Mouse (Mus musculus): ENCODE measurements at regions not wholly inside any gene's neighbourhood (a gene's known extent, or its start where the extent isn't known, plus 50 kb on each side); places are given as distances from the start of the nearest gene placed in this dataset.

DNA sequence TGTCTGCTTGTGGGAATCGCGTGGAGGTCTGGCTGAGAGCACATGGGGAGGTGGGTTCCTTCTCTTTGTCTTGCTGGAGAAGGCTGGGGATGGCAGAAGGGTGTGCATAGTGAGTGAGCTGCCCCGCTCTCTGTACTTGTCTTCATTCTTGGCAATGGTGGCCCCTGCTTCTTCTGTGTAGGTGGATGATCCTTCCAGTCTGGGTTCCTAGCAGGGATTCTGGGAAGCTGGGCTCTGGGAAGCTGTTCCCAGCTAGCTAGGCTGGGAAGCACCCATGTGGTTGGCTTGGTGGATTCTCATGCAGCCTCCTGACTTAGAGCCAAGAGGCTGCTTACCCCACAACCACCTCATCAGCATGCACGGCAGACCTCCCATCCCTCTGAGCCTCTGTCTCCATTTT, 156.6 kb downstream of the 9530068E07Rik start:
- DNase-seq, result no peak

DNA sequence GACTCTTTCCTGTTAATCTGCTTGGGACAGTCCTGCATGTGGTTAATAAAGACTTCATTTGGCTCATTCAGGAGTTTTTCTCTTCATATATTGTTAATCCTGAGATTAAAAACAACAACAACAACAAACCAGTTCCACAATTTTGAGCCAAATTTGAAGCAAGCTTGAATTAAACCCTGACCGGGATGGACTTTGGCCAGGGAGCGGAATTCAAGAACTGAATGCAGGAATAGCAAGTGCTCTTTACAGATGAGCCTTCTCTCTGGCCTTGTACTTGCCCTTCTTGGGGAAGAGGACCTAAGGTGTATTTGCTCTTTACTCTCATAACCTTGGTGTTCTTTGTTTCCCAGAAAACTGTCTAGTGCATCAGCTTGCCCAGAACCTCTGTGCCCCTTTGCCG, 161.6 kb downstream of the 9530068E07Rik start:
- DNase-seq, result no peak

DNA sequence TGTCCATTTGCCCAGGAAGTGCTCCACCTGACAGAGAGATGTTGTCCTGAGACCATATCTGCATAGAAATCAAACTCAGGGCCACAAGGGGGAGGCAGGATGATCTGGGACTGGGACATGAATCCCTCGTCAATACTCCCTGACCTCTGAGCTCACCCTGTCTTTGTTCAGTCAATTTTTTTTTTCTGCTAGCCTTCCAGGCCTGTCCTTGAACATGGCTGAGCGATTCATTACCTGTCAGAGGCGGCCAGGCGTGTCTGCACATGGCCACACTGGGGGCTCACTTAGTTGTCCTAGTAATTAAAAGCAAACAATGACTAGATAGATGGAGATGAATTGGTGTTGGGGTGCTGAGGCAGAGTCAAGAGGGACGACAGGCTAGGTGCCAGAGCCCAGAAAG, 162.6 kb downstream of the 9530068E07Rik start:
- DNase-seq, result no peak

DNA sequence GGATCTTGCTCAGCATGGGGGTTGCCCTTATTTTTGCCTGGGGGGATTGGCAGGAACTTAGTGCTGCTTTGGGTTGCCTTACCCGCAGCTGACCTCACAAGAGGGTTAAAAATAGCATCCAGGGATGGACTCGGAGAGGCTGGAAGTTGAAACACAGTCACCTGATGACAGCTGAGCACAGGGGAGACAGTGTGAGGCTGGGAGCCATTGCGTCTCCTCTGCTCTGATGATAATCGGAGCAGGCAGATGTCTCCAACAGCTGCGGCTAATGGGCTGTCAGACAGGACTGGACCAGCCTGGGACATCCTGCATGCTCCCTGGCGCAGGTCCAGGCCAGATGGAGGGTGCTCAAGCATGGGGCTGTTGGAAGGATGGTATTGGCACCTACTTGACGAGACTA, 165.1 kb downstream of the 9530068E07Rik start:
- no peak for DNase-seq

DNA sequence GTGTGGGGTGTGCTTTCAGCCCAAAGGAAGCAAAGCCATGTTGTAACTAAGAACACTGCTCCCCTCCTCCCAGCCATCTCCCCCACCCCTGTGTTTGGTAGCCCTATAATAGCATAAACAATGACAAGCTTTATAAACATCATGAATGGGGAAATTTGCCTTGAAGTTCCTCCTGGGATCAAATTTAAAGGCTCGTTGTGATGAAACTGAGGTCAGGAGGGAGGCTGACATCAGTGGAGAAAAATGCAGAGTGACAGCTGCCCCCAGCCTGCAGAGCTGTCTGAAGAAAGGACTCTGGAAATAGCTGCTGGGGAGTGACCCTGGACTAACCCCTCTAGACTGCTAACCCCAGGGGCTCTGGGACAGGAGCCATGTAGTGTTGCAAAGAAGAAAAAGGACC, 169.2 kb downstream of the 9530068E07Rik start:
- no peak for DNase-seq

DNA sequence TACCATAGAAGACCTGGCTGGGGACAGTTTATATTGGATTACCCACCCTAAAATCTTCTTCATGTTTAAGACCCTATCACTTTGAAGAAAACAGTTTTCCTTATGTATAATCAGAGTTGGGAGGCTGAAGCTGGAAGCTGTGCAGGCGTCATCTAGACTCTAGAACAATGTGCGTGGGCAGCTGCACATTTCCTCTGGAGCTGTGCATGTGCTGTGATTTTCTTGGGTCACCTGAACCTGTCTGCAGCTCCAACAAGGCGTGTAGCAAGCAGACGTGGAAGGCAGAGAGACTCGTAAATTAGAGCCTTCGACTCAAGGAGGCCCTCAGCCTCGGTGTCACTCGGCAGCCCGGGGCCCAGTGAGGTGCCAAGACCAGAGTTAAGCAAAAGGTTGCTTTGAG, 169.8 kb downstream of the 9530068E07Rik start:
- DNase-seq, result no peak

DNA sequence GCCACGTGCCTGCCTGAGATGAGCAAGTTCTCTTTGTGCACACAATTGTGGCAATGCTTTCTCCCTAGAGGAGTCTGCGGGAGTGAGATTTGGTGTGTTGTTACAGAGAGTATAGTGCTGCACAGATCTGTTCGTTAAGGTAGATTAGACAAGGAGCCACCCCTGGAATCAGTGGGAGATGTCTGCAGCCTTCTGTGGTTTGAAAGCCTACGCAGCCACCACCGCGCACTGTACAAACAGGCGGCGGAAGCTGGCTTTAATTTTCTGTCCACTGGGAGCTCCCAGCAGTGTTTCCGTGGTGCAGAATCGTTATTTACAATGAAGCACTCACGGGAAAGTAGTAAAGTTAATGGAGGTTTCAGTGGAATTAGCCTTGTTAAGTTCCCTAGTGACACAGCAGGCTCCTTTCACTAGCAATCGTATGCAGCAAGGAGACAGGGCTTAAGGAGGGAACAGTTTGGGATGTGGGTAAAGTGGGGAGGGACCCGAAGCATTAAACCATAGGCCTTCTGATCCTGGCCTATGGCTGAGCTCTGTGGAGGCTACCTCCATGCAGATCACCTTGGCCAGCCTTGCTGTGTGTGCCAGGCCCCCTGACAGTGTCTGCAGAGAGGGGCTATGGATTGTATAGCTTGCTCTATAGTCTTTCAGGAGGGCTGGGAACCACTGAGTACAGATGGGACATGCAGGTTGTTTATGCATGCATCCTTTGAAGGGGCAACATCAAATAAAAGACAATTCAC, 171.9 kb downstream of the 9530068E07Rik start:
- no peak for DNase-seq

DNA sequence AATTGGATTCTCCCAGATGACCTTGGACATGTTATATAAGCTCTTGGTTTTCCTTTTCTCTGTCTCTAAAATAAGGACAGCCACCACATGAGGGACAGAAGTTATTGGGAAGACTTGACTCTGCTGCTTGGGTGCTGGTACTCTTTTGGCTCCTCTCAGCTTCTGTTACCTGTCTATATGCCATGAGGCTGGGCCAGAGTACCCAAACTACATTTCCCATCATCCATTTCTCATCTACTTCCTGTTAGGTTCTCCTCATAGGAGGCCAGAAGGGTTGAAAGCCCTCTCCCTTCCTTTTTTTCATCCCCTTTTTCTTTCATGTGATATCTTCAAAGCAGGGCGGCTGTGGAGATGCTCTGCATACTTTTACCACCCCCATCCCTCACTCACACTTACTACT, 172.6 kb downstream of the 9530068E07Rik start:
- DNase-seq, result no peak

DNA sequence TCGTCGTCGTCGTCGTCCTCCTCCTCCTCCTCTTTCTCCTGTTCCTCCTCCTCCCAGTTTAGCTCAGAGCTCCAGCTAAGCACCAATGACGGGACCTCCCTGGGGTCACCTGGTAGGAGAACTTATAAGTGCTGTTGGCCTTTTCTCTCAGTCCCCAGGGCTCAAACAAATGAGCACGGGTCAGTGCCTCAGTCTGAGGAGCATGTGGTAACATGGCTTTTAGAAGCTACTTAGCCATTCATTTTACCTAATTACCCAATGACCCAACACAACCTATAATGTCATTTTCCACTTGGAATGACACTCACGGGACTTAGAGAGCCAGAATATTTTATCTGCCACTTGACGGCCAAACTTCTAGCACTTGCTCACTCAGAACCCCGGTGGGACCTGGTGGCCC, 173.5 kb downstream of the 9530068E07Rik start:
- no peak for DNase-seq

DNA sequence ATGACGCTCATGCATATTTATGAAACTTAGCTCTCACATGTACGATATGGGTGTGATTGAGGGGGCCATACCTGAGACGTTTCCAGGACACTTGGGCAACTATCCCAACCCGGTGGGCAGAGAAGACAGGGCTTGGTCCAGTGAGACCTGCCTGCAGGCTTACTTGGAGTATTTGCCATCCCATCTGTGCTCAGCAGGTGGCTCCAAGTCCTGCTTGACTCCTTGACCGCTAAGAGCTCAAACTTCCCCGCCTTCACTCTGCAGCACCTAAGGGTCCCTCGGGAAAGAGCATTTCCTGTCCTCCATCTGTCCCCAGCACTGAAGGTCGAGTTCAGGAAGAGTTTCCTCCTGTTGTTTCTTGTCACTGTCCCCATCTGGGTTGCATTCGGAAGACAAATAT, 182.2 kb downstream of the 9530068E07Rik start:
- no peak for DNase-seq

DNA sequence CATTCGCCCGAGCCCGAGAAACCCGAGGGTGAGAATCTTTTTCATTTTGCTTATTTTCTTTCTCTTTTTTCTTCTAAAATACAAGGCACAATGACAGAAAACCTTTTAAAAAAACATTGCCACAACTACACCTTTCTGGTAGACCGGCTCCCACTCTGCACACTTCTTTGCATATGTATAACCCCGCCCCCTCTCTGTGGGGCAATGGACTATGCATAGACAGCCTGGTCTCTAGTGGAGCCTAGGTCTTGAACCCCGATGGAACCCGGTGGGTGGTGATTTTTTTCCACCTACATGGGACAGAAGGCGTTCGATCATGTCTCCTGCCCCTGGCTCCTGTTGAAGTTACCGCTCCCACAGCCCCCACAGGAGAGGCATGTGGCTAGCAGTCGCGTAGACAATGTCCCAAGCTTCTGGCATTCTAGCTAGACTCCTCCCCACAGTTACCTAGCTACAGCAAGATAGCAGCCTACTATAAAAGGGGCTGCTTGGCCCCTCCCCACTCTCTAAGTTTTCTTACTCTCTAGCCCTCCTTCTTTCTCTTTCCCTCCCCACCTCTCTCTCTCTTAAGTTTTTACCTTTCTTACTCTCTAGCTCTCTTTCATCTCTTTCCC, 183.6 kb downstream of the 9530068E07Rik start:
- DNase-seq, result no peak

DNA sequence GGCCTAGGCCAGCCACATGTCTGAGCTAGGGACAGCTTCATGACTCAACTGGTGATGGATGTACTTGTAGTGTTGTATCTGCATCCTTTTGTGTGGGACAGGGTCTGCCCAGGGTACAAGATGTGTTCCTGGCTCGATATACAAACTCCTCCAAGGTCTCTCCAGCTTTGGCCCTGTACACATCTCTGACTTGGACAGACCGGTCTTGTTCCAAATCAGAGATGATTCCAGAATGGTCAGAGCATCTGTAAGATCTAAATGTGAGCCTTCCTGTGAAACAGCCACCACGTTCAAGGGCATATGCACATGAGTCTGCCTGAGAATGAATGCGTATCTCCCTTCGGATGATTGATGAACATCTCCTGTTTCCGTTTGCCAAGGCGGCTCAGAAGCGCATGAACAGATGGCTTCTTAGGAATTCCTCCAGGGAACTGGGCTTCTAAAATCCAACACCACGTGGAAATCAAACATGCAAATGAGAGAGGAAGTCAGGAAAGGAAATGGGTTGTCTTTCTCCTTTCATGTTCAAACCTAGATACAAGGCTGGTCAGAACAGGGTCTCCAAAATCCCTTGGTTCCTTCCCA, 172.7 kb upstream of the Fstl4 start:
- DNase-seq, result no peak

DNA sequence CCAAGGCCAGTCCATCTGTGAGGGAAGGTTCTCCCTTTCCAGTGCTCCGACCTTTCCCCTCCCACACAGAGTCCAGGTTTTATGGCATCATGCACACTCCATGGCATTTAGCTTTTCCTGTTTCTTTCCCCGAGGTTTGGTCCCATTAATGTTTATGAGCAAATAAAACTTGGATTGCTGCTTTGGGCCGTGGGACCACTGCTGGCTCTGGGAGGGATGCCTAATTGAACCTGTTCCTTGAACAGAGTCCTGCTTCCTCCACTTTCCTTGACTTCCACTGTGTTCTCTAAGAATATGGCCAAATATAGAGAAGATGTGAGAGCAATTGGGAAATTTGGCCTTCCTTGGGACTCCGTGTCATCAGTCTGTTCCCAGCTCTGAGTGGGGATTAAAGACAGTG, 170.3 kb upstream of the Fstl4 start:
- no peak for DNase-seq

DNA sequence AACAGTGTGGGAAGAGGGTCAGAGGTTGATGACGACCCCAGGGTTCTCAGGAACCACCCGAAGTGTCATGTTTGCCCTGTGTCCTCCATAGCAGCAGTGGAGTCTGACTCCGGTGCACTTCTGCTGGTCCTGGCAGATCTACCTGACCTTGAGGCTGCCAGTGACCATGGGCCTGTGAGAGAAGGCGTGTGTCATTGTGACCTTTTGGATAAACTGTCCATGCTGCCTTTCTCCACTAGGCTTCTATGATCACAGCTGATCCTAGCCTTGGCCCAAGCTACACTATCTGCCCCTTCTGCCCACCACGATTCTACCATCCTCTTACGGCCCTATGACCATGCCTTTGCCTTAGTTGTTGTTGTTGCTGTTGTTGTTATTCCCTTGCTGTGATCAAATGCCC, 163.2 kb upstream of the Fstl4 start:
- no peak for DNase-seq

DNA sequence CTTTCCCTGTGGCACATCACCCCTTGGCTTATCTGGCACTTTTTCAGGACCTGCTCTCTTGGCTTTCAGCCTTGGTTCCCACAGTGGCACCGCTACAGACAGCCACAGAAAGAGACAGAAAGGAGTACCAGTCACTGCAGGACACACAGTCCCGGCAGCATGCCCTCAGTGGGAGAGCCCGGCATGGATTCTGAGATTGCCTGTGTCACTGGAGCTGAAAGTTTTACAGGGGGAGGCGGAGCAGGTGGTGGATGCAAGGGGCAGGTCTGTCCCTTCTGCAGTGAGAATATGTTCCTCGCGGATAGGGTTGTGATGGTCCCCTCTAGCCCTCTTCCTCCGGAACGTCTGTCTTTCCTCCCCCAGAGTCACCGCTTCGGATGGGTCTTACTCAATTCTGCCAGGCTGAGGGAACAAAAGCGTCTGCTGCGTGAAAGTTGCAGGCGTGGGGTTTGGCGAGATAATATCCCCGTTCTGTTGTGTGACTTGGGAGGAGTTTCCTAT, 162.3 kb upstream of the Fstl4 start:
- DNase-seq, result no peak

DNA sequence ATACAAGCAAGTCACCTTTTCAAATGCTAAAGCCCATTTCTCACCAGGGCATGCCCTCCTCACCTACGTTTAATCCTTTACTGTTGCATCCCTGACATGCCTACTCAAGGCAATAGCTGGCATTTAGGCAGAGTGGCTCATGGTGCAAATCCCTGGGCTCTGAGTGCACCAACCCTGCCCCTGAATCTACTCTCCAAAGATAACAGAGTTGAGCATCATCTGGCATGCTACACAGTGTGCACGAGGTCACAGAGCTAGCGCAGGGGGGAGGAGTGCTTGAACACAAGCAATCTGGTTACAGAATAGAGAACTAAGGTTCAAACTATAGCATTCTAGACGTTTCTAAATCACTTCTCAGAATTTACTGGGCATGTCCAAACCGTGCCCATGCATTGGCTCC, 161.6 kb upstream of the Fstl4 start:
- DNase-seq, result no peak

DNA sequence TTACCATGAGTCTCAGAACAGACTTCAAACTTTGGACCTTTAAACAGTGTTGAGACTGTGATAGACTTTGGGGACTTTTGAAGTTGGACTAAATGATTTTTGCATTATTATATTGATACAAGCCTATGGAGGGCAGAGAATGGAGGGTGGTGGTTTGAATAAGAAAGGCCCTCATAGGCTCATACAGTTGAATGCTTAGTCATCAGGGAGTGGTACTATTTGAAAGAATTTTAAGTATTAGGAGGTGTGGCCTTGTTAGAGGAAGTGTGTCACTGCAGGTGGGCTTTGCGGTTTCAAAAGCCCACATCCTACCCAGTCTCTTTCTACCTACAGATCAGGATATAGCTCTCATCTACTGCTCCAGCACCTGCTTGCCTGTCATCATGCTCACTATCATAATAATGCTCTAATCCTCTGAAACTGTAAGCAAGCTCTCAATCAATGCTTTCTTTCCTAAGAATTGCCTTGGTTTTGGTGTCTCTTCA, 153.7 kb upstream of the Fstl4 start:
- peak in 1 of 2 experiments; percentile 8 for DNase-seq

DNA sequence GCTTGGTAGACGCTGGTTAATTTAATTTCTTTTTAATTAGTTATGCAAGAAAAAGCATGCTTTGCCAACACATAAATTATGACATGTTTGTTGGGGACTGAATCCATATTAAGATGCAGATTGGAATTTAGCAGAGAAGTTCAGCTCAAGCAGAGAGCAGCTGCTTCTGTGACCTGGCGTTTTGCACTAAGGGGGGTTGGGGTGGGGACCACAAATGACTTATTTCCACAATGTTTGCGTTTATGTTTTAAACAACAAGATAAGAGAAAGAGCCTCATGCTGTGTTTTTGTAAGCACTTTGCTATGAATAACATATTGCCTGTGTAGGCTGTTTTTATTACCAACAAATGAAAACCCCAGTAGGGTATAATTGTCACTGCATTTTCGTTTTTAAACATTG, 148.8 kb upstream of the Fstl4 start:
- no peak for DNase-seq

DNA sequence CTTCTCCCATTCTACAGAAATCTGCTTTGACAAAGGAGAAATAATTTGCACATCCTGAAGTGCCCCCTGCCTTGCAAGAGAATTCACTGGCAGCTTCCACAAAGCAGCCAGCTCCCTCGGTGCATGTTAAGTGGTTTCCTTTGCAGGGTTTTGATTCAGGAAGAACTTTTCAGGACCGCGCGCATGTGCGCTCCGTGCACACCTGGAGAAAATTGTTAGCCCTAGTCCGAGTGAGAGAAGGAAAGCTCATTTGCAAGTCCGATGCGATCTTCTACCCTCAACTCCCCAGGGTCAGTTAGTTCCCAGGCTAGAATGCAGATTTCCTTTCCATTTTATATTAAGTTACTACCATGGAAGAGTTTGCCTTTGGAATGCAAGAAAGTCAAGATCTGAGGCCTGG, 145.8 kb upstream of the Fstl4 start:
- no peak for DNase-seq

DNA sequence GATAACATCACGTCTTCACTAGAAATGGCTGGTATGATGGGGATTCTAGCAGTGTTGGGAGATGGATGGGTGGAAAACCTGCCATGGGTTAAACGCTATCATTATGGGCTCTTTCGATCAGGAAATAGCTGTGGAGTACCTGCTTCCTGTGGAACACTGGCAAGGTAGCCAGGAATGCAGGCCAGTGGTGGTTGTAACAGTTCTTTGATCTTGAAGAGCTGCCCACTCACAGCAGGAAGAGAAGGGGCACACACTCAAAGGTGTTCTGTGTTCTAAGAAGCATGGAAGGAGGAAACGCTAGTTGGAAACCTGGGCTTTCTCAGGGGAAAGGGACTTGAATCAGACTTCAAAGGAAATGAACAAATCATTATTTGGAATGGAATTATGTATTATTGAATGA, 141.6 kb upstream of the Fstl4 start:
- no peak for DNase-seq

DNA sequence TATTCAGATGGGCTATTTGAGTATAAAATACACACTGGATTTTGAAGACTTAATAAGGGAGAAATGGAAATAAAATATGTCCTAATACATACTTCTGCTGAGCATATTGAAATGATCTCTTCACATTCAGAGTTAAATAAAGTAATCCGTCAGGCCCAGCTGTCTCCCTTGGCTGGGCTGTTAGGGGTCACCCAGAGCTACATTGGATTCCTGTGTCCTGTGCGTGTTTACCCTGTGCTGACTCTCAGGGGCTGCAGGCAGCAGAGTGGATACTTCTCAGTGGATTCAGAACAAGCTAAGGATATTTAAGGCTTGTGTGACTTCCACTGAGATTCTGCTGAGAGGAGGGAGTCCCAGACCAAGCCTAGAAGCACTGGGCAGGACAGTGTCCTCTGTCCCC, 135.6 kb upstream of the Fstl4 start:
- no peak for DNase-seq

DNA sequence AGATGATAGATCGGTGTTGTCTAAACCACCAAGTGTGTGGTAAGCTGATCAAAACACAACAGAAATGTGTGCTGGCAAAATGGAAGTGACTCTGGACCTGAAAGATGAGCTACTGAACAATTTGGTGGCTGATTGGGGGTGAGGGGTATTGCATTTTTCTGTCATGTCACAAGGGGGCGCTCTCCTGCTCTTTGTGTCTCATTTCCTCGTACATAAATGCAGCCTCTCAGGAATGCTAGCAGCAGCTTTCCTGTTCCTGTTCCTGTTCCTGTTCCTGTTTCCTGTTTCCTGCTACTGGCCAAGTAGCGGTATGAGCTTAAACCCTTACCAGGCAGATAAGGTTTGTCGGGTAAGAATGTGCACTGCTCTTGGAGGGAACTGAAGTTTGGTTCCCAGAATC, 134.7 kb upstream of the Fstl4 start:
- no peak for DNase-seq

DNA sequence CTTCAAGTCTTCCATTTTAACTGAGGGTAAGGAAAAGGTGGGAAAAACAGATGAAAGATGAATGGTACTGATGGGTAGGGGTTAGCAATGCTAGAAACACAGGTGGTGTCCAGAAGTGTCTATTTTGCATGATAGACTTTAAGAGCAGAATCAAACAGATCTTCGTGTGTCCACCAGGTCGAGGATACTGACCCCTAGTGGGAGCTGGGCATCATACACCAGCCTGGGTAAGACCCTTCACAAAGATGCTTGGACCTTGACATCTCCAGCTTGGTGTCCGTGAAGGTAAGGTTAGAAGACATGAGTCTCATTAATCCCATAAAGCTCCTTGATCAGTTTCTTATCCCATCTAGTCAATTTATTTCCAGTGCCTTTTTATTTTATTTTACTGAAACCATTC, 132.9 kb upstream of the Fstl4 start:
- DNase-seq, result no peak

DNA sequence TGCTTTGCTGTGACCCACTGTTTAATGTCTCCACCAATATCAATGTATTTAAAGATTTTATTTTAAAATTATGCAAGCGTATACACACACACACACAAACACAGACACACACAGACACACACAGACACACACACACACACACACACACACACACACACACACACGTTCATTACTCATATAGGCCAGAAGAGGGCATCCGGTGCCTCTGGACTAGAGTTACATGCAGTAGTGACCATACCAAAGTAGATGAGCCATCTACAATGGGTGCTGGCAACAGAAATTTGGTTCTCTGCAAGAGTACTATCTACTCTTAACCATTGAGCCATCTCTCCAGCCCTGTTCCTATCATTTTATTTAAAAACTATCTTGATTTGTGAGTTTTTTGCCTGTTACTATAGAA, 130.2 kb upstream of the Fstl4 start:
- no peak for DNase-seq
